Mouse (Mus musculus): ENCODE measurements around the gene Lrrc72.
A peak's percentile ranks its signal among the peaks of the same experiment; 100 is the strongest.
"Not testable (repeated sequence)": the region's sequence is repeated elsewhere in the genome, so short reads cannot be mapped to it uniquely, and the experiment has no call there.

Lrrc72 gene

DNA sequence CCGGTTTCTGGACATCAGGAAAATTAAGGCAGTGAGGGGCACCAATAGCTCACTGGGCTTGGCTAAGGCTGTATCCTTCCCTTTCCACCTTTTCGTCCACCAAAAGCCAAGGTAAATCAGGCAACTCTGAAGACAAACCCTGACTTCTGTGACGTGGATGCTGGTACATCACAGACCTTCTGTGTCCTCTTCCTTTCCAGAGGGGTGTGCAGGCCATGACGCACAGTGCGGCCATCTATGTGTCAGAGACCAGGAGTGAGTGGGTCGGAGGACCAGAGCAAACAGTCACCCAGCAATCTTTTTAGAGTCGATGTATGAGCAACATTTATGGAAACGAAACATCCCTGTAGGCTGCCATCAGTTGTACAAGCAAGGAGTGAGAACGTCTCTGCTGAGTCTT lies at the start of gene Lrrc72:
TSS of gene Lrrc72 (minus strand) at position 101 of the 400 bp plus-strand sequence.
- no peak for DNase-seq (ENCODE audit: low spot score)

DNA sequence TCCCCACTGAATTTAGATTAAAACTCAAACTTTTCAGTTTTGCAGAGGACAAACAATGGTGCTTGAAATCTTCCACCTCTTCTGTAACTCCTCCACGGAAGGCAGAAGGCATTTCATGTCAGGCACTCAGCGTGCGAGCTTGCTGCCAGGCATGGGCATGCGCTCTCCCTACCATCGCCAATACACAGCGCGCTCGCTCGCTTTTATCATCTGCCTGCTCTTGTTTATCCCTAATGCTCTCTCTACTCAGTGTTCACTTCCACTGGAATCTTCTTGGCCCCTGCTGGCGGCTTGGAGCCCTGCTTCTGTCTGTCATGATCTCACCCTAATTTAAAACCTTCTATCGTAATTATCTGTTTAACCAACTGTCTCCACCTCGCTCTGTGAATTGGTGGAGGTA lies 49.1 kb upstream of the Lrrc72 start:
- peak; percentile 76 for DNase-seq (ENCODE audit: low spot score)

DNA sequence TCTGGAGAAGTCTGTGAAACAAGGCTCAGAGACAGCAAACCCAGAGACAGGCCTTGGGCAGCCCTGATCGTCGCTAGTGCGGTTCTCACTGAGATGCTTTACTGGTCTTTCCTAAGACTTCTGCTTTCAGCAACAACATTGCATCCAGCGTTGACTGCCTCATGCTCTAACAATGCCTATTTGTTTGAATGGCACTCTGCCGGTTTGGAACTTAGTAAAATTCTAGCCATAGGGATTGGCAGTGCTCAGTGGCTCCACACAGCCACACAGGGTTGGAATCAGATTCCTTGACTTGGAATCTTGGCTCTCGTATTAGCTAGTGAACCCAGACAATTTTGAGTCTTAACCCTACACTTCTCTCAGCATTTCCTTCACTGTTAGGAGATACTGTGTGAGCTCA lies 38.1 kb upstream of the Lrrc72 start:
- no peak for DNase-seq (ENCODE audit: low spot score)

DNA sequence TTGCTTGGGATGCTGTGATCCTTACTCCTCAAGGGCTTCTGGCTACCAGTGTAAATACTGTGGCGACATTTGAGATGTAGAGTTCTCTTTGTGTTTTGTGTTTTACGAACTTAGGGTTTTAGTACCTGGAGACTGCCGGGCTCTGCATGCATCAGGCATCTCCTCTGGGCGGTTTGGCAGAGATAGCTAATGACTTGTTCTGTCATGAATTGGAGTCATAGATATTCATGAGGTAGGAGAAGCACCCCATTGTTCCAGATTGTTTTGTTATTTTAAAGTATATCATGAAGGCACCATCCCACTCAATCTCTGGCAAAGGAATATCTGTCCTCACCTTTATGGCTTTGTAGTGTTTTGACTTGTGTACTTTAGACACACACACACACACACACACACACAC lies 37.3 kb upstream of the Lrrc72 start:
- DNase-seq (ENCODE audit: low spot score): no peak

DNA sequence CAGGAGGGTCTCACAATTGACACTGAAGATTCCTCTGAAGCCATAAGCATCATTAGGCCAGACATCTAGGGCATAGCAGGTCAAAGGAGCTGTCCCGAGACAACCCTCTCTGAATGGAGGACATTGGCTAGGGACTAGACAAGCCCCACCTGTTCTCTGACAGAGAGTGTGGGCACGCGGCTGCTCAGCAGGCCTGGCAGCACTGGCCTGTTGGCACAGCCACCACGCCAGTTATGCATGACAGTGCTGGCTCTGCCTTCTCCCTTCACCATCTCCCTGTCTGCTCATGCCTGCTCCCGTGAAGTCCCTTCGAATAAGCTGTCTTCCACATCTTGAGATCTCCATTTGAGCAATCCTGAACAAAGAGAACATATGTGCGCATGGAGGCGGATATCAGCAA lies 36.4 kb upstream of the Lrrc72 start:
- DNase-seq (ENCODE audit: low spot score): no peak

DNA sequence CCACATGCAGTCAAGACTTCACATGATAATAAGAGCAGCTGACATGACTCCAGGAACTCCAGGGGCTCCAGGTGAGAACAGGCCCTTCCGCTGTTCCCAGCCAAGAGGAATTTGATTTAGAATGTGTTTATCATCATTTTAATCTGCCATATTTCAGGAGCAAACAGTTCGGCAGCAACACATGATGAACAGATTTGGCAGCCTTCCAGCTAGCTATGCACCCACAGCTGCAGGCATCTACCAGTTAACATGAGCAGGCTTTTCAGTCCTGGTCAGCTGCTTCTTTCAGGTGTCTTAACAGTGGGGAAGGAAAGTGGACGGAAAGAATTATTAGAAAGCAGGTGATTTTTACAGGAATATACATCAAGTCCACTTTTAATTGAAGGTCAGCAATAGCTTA lies 21.6 kb upstream of the Lrrc72 start:
- DNase-seq (ENCODE audit: low spot score): peak; percentile 12

DNA sequence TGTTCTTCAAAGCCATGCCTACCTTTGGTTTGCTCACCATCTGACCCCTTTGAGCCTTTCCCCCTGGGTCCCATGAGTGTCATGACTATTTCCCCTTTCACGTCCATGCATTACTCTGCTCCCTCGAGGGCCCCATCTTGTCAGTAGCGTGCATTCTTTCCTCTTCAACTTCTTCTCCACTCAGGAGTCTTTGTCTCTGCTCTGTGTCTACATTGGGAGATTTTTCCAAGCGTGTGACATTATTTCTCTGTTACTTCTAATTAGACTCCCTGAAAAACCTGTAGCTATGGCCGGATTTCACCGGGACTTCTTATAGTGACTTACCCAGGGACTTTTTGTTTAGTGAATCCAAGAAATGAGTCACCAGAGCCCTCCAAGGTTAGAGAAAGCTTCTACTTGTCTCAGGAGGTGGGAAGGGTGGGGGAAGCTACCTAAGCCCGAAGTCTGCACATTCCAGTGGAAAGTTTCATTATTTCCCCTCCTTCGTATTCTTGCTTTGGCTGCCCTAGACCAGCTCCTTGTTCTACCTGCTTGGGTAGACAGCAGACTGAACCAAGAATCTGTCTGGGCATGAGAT lies 14.6 kb upstream of the Lrrc72 start:
- no peak for DNase-seq (ENCODE audit: low spot score)

DNA sequence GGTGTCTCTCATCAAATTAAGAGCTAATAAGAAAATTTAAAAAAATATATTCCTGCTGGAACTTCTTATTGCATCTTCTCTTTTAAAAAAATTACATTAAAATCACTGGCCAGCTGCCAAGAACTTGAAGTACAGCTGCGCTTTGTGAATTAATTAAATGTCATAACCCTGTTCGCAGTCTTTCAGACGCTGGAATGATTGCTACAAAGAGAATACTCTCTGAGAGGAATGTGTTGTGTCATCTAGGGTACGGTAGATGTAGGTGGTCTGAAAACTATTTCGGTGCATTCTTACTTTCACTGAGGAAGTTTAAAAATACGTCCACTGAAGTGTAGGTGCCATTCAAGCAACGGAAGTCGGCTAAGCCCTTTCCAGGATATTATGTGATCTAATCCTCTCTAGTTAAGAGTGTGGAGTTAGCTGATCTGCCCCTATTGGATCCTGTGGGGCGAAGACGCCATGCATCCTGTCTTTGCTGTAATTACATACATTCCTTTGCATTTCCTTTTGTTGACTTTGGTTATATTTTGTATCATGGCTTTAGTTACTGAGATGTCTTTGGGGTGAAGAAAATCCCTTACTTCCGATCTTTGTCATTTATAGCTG lies 9.0 kb upstream of the Lrrc72 start:
- no peak for DNase-seq (ENCODE audit: low spot score)

DNA sequence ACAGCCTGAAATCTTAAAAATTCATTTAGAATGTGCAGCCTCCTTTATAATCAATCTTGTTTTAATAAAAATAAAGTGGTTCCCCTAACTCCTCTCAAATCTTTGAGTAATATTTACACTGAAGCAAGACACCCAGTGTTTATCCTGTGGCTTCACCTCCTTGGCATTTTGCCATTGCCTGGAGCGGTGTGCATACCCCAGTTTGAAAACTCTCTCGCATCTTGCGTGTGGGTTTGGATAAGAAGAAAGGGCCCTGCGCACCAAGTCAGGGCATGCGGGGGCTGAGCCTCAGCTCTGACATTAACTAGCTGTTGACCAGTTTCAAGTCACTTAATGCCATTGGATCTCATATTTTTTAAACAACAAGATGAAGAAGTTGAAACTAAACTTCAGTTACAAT lies 2.2 kb upstream of the Lrrc72 start:
- DNase-seq (ENCODE audit: low spot score): no peak

DNA sequence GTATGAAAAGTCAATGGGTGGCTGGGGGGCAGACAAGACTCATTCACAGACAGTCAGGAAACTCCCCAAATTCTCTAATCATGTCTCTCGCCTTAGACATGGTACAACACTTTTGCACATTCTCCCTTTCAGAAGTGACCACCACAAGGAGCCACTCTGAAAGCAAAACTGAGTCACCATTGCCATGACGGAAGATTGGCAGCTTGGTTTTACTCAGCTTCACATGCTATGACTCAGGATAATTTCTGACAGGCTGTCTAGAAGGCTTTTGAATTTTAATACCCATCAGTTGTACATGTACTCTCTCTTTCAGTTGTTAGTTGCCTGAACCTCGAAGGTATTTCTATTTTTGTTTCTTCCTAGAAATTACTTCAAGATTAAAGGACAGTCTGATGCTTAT lies 12.0 kb downstream of the Lrrc72 start:
- DNase-seq (ENCODE audit: low spot score): no peak

DNA sequence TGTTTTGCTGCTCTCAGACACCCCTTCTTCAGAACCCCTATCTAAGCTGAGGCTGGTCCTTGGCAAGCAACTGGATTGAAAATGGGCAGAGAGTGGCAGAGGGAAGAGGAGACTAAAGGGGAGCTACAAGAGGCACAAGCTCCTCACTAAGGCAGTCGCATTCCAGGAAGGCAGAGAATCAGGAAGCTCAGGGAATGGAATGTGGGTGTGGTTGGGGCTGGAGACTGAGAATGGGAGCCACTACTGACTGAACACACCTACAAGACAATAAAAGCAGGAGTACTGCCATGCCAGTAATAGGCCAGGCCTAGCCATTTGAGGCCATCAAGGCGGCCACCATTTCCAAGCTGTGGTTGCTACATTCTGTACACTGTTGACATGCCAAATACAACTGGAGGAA lies 21.8 kb downstream of the Lrrc72 start:
- no peak for DNase-seq (ENCODE audit: low spot score)

DNA sequence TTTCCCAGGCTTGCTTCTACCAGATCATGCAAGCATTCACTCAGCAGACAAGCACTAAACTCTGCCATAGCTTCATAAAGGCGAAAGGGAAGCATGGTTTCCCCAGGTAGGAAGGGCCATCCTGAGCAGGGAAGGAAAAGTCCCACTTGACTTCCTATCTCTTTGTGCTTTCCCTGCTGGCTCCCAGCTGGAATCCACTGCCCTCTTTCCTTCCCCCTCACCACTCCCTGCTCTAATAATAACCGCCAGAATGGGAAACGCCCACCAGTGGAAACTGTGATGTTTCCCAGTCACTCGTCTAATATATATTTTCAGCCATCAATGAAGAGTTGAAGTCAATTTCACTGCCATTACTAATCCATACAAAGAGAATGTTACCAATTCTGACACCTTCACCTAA lies 28.8 kb downstream of the Lrrc72 start:
- no peak for DNase-seq (ENCODE audit: low spot score)

DNA sequence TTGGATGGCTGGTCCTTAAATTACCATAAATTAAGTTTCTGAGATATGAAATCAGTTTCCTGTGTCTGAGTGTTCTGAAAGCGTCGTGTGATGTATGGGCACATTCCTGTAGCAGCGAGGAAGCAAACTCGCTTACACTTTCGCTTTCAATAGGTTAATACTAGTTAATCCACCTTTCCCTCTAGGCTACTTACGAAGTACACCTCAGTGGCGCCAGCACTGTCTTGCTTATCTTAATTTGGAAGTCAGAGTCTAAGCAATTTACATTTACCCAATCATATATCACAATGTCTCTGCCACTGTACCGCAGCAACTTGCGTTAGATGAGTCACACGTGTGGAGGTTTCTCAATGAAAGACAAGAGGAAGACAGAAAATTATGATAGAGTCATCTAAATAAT lies 36.3 kb downstream of the Lrrc72 start:
- peak; percentile 21 for DNase-seq (ENCODE audit: low spot score)

DNA sequence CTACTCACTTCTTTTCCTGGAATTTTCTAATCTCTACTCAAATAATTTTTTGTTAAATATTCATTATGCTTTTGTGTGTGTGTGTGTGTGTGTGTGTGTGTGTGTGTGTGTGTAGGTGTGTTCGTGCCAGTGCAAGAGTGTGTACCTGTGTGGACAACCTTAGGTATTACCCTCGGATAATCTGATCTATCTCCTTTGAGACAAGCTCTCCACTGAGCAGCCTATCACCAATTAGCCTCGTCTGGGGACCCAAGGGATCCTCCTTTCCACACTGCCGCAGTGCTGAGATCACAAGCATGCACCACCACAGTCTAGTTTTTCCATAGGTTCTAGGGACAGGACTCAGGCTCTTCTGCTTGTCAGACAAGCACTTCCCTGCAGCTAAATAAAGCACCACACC lies 37.0 kb downstream of the Lrrc72 start:
- DNase-seq (ENCODE audit: low spot score): no peak

DNA sequence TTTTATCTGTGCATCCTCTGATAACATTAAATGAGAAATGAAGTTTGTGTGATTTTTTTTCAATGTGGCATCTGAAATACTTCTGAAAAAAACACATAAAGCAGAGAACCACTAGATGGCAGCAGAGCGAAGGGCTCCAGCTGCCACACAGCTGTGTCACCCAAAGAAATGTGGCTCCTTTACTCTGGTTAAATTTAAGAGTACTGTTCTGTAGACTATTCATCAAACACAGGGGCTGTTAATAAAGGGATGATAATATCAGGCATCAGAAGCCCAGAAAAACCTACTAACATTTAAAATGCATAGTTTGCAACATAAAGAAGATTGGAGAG lies 38.1 kb downstream of the Lrrc72 start:
- DNase-seq (ENCODE audit: low spot score): peak; percentile 81

DNA sequence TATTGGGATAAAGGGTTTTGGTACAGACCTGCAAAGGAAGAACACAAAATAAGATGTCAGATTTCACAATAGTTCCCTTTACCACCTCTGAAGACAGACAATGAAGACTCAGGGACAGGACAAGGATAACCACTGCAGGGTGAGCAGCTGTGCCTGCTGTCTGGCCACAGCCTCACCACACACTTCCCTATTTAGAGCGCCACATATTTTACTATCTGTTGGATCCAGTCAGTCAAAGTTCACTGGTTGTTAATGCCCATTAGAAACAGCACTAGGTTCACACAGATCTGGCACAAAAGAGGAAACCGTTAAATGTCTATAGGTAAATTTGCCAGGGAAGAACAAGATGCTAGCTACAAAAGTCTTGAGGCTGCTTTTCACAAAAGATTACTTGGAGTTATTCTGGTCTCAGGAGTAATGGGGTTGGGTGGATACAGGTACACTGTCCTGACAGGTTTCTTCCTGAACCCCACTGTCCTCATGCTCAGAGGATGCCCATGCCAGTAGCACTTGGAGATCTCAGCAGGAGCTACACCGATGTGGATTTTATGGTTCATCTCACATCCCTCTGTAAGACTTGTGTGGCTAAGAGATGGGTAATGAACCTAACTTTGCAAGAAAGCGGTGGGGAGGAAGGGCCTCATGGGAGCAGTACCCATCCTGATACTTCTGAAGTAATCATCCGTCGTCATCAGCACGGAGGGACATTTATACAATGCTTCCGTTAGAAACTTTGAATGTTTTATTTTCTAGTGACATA lies 38.6 kb downstream of the Lrrc72 start:
- DNase-seq (ENCODE audit: low spot score): no peak

DNA sequence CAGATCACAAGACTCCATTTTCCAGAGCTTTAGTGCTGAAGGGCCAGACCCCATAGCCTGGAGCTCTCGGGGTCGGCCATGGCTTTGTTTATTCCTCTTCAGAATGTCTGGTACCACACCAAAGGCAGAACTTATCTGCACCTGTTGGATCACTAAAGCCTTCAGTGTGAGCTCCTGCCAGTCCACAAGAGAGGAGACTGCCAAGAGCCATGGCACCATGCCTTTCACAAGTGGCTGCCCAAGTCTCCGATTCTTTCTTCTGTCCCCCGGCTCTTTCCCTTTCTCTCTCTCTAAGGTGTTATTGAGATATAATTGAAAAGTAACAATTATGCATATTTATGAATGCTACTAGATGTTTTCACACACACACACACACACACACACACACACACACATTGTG lies 43.1 kb downstream of the Lrrc72 start:
- DNase-seq (ENCODE audit: low spot score): no peak

DNA sequence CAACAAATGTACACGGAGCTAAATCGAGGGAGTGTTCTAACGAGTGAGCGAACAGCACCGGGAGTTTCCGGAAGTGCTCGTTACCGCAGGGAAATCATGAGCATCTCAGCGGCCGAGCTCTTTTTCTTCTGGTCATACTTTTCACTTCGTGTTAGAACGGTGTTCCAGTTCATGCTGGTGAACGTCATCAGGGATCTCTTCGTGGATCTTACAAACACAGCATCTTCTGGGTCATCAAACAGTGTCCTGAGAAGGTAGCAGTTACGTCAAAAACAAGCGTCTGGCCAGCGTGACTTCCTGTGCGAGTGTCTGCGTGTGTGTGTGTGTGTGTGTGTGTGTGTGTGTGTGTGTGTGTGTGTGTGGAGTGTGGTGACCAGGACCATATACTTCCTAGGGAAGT lies 44.7 kb downstream of the Lrrc72 start:
- DNase-seq (ENCODE audit: low spot score): peak; percentile 87

DNA sequence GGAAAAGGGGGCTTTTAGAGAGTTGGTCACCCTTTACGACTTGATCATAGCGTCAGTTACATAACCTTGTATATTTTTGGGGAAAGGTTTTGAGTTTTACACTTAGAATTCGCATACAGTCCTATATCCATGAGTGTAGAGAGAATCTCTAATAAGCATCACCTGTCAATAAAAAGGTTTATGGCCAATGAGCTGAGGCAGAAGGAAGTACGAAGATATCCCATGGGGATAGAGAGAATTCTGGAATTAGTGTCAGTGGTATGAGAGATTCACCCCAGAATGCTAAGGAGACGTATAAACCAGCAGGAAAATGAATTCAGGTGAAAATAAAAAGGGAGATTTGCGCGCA lies 45.4 kb downstream of the Lrrc72 start:
- DNase-seq (ENCODE audit: low spot score): peak; percentile 70

DNA sequence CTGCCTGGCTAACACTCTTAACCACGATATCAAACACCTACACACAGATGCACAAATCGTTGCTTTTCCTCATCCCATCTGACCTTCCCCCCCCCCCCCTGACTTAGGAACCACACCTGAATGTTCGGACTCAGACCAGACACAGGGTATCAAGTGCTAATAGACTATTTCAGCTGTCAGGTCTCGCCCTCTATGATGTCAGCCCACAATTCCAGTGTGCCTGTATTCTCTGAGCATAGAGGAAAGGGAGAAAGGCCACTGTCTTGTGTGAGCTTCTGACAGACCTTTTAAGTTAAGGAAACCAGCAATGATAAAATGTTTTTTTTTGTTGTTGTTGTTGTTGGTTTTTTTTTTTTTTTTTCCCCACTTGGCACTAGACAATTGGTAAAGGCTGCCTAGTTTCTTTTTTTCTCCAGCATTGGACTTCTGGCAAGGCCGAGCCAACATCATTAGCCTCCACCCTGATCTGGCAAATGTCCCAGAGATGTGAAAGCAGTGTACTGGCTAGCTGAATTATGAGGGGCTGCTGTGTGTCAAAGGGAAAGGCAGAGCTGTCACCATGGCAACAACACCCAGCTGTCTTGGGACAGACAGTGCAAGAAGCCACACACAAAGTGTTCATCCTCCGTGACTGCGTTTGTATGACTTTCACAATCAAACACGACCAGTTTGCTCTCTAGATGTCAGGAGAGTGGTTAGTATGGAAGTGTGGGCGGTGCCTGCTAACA lies 46.0 kb downstream of the Lrrc72 start:
- peak; percentile 94 for DNase-seq (ENCODE audit: low spot score)

DNA sequence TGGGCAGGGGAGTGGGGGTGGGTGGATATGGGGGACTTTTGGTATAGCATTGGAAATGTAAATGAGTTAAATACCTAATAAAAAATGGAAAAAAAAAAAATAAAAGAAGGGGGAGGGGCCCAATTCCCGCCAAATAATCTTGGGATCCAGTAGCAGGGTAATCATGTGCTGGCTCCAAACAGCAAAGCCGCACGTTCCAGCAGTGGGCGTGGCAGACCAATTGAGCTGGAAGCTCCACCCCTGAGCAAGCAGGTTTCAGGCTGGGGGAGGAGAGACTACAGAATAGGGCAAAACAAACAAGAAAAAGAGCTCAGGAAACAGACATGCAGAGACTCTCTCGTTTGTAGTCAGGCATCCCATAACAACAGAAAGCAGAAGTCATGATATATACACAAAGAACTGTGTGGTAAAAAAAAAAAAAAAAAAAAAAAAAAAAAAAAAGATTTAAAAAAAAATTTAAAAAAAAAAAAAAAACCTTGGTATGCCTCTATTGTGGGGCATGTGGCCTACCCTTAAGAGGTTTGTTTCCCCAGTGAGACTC lies 47.5 kb downstream of the Lrrc72 start:
- DNase-seq (ENCODE audit: low spot score): not testable (repeated sequence)

DNA sequence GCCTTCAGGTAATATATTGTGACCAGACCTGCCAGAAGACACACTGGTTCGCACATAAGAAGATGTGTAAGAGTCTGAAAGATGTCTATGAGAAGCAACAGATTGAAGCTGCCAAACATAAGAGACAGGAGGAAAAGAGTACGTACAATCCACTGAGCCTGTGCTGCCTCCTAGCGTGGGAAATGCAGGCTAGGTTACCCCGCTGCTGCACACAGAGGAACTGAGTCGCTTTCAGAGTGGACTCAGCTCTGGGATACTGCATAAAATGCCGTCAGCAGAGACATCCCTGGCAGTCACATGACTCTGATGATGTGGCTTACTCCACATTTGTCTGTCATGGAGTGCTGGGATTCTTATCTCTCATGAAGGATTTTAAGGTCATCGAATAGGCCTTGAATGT lies 58.2 kb downstream of the Lrrc72 start:
- no peak for DNase-seq (ENCODE audit: low spot score)

DNA sequence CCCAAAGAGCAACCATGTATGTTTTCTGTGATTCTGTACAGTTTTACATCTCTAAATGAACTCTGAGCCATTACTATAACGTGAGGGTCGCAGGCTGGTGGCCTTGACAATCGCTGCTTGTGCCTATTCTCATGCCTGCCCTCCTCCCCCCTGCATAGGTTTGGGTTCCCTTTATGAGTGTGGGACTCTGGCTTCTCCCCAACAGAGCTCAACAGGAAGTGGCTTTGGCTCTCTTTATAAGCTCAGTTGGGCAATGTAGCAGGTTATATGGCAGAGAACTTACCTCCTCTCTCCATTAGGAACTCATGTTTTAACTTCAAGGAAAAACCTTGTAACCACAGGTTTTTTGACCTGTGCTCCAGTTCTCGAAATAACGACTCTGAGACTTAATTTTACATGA lies 62.9 kb downstream of the Lrrc72 start:
- no peak for DNase-seq (ENCODE audit: low spot score)
